Mouse (Mus musculus) thymus, postnatal 4 days (tissue): ENCODE measurements at regions not wholly inside any gene's neighbourhood (a gene's known extent, or its start where the extent isn't known, plus 50 kb on each side); places are given as distances from the start of the nearest gene placed in this dataset.

Source experiments
- DNase-seq: peaks from one replicate; pipeline ENCODE4 v3.0.0; 2021

DNA sequence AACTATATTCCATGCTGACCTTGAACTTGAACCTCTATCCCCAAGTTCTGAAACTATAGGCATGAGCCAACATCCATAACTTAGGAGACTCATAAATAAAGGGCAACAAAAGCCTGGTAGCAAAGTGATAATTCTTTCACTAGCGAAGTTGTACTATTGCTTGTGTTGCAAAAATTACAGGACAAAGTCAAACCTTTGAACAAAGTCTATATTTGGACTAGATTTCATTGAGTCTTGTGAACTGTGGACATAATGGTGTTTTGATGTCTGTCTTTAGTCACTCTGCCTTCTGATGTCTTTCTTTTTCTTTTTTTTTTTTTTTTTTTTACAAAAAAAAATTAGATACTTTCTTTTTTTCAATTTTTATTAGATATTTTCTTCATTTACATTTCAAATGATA is 594.5 kb downstream of the Etv1 start:
- DNase-seq = no peak
